21 mouse cellular contexts compared by ENCODE assay signal in the genomic region with DNA sequence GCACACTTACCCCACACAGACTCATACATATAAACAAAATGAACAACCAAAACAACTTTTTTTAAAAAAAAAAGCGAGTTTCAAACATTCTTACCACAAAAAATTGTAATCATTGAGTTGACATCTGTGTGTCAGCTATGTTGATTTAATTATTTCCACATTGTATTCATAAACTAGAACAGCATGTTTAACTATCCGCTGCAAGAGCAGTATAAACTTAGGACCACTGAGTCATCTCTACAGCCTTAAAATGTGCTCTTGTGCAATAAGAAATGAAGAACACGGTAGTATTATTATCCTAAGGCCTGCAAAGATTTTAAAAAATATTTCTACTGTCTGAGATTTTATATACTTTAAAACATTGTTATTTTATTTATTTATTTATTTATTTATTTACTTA. TPM values are rescaled to one million over a fixed set of nuclear protein-coding genes. Genes with fewer than 3 reads are reported as not detected.
"Had no signal": no experiment of that assay in that cellular context is flagged by ENCODE, and none has a peak within 500 bp of the region (broad histone marks: within the 10 kb centered on the region; RNA-seq: fewer than 3 reads in every experiment).

No protein-coding gene starts in this region.

- DNase-seq: left cerebral cortex, postnatal 4 days; liver; liver, embryonic 13.5 days; liver, postnatal 0 days; lung, adult 18-20 months; lung, adult 2 months; lung, embryonic 14.5 days; lung, postnatal 10 days; lung, postnatal 14 days; lung, postnatal 36 days; lung, postnatal 4 days; midbrain, embryonic 14.5 days had no signal

RNA-seq across cellular contexts. Expression of a gene that starts 20.8 kb away (rescaled TPM):
- total RNA-seq: left cerebral cortex, adult 8-10 months; left cerebral cortex, postnatal 10 days; left cerebral cortex, postnatal 14 days; left cerebral cortex, postnatal 25 days; left cerebral cortex, postnatal 36 days; left cerebral cortex, postnatal 4 days; megakaryocyte, adult 5-6 weeks; megakaryocyte-erythroid progenitor cell, adult 5-6 weeks; midbrain, postnatal 0 days; monocyte, adult 5-6 weeks had no signal
